Mouse (Mus musculus): ENCODE results near the gene Ncoa1.

- TF ChIP-seq CTCF (IDR thresholded peaks at IDR 0.05; ENCODE audit: low read depth) (no peak), EP300 (IDR thresholded peaks at IDR 0.05; ENCODE audit: low read depth) (no peak)
These were observed 277.7 kb downstream of the Ncoa1 start for GRCm38 (mm10) chr12:4199271-4199670.
